Mouse (Mus musculus): ENCODE measurements around the gene Kmt2c.

Kmt2c gene

GRCm38 (mm10) chr5:25498346-25498820, at the start of gene Kmt2c:
Gene Kmt2c, minus strand, starts transcription at chr5:25498783.
- DNase-seq (ENCODE audit: low spot score) = peak; percentile 35

- DNase-seq (ENCODE audit: low spot score) = no peak
Measured at GRCm38 (mm10) chr5:25546912-25547311, 48.3 kb upstream of the Kmt2c start.

GRCm38 (mm10) chr5:25544566-25544965, 46.0 kb upstream of the Kmt2c start:
- DNase-seq (ENCODE audit: low spot score) = no peak

- no peak for DNase-seq (ENCODE audit: low spot score)
Measured at GRCm38 (mm10) chr5:25544061-25544460, 45.5 kb upstream of the Kmt2c start.

GRCm38 (mm10) chr5:25541661-25542060, 43.1 kb upstream of the Kmt2c start:
- DNase-seq (ENCODE audit: low spot score) = no peak

GRCm38 (mm10) chr5:25540921-25541320, 42.3 kb upstream of the Kmt2c start:
- no peak for DNase-seq (ENCODE audit: low spot score)

- no peak for DNase-seq (ENCODE audit: low spot score)
Measured at GRCm38 (mm10) chr5:25540412-25540811, 41.8 kb upstream of the Kmt2c start.

GRCm38 (mm10) chr5:25536921-25537409, 38.4 kb upstream of the Kmt2c start:
- no peak for DNase-seq (ENCODE audit: low spot score)

GRCm38 (mm10) chr5:25536451-25536850, 37.9 kb upstream of the Kmt2c start:
- DNase-seq (ENCODE audit: low spot score) = no peak

GRCm38 (mm10) chr5:25535566-25535965, 37.0 kb upstream of the Kmt2c start:
- no peak for DNase-seq (ENCODE audit: low spot score)

- DNase-seq (ENCODE audit: low spot score) = no peak
Measured at GRCm38 (mm10) chr5:25533298-25533697, 34.7 kb upstream of the Kmt2c start.

GRCm38 (mm10) chr5:25532256-25533147, 33.9 kb upstream of the Kmt2c start:
- DNase-seq (ENCODE audit: low spot score) = no peak

GRCm38 (mm10) chr5:25530629-25531028, 32.0 kb upstream of the Kmt2c start:
- DNase-seq (ENCODE audit: low spot score) = no peak

GRCm38 (mm10) chr5:25529529-25530421, 31.2 kb upstream of the Kmt2c start:
- DNase-seq (ENCODE audit: low spot score) = peak; percentile 100

GRCm38 (mm10) chr5:25528851-25529528, 30.4 kb upstream of the Kmt2c start:
- no peak for DNase-seq (ENCODE audit: low spot score)

- no peak for DNase-seq (ENCODE audit: low spot score)
Measured at GRCm38 (mm10) chr5:25527971-25528370, 29.4 kb upstream of the Kmt2c start.

- no peak for DNase-seq (ENCODE audit: low spot score)
Measured at GRCm38 (mm10) chr5:25526926-25527325, 28.3 kb upstream of the Kmt2c start.

- DNase-seq (ENCODE audit: low spot score) = no peak
Measured at GRCm38 (mm10) chr5:25526116-25526515, 27.5 kb upstream of the Kmt2c start.

- no peak for DNase-seq (ENCODE audit: low spot score)
Measured at GRCm38 (mm10) chr5:25521461-25521860, 22.9 kb upstream of the Kmt2c start.

- no peak for DNase-seq (ENCODE audit: low spot score)
Measured at GRCm38 (mm10) chr5:25519820-25520219, 21.2 kb upstream of the Kmt2c start.

- no peak for DNase-seq (ENCODE audit: low spot score)
Measured at GRCm38 (mm10) chr5:25517550-25517949, 19.0 kb upstream of the Kmt2c start.
